Mouse (Mus musculus) thymus, adult 2 months (tissue): Measurements from ENCODE around the gene Tjp1. TPM values are rescaled to one million over a fixed set of nuclear protein-coding genes. Genes with fewer than 3 reads are reported as not detected.

Source experiments
- DNase-seq: peaks from one replicate; pipeline ENCODE4 v3.0.0; 2021
- H3K27ac ChIP-seq: fragments of 200-500 bp; 2 replicates; pipeline ENCODE4 v1.5.1; 2012; ENCODE audit warnings: low read length, control low read depth; ENCODE audit not compliant: control insufficient read depth, insufficient read depth
- H3K27me3 ChIP-seq: fragments of 200-500 bp; 2 replicates; pipeline ENCODE4 v1.6.1; 2012; ENCODE audit warnings: mild to moderate bottlenecking, low read length, moderate library complexity, mixed read lengths; ENCODE audit not compliant: control insufficient read depth, insufficient read depth
- H3K36me3 ChIP-seq: fragments of 200-500 bp; 2 replicates; pipeline ENCODE4 v1.6.1; 2012; ENCODE audit warnings: mild to moderate bottlenecking, low read length, moderate library complexity; ENCODE audit not compliant: control insufficient read depth, insufficient read depth
- H3K4me1 ChIP-seq: fragments of 200-500 bp; replicated peaks from 2 replicates; pipeline ENCODE4 v1.6.1; 2012; ENCODE audit warnings: low read length; ENCODE audit not compliant: control insufficient read depth, insufficient read depth
- H3K4me3 ChIP-seq: fragments of 200-500 bp; 2 replicates; pipeline ENCODE4 v1.5.1; 2012; ENCODE audit warnings: mild to moderate bottlenecking, low read length, control low read depth, moderate library complexity; ENCODE audit not compliant: control insufficient read depth, insufficient read depth
- CTCF ChIP-seq: fragments of 200-500 bp; IDR thresholded peaks from 2 replicates; pipeline ENCODE4 v1.5.1; 2012; ENCODE audit warnings: mild to moderate bottlenecking, control low read depth, low read length, moderate library complexity, borderline replicate concordance; ENCODE audit not compliant: control insufficient read depth, poor library complexity, insufficient read depth; ENCODE audit errors: extremely low read depth
- POLR2A ChIP-seq: fragments of 200-500 bp; IDR thresholded peaks from 2 replicates; pipeline ENCODE4 v1.6.1; 2012; ENCODE audit warnings: mild to moderate bottlenecking, low read length, control low read depth, moderate library complexity; ENCODE audit not compliant: control insufficient read depth, poor library complexity, insufficient read depth; ENCODE audit errors: extremely low read depth
- WGBS: fragments of 180-500 bp; shearing (Covaris S2); methylation state at CpG from one replicate; pipeline ENCODE4 v1.1.7; 2018; 5-methylcytosine and 5-hydroxymethylcytosine counted together
- polyA plus RNA-seq: library from polyadenylated mRNA; depleted of rRNA; stranded (reverse); fragments of >200 nt; gene quantifications from 2 replicates; pipeline ENCODE4 v1.2.3, GENCODE M21; 2012

The Tjp1 gene
- polyA plus RNA-seq, 1 experiment = 3.6 TPM

- Histone ChIP-seq H3K27me3 (no peaks in the 10 kb centered on the region), H3K4me1 (no peaks in the 10 kb centered on the region), H3K27ac (no peak overlapping the region), H3K36me3 (no peaks in the 10 kb centered on the region), H3K4me3 (no peak overlapping the region)
- TF ChIP-seq CTCF = no peak
- no peak for TF ChIP-seq POLR2A
- no peak for DNase-seq
- WGBS = 61% methylated on average over 8 of the region's 8 CpGs
Observed at GRCm38 (mm10) chr7:65430401-65430800, 97.2 kb downstream of the Tjp1 start.

- TF ChIP-seq POLR2A = no peak
- no peak for TF ChIP-seq CTCF
- 31% methylated on average over 8 of the region's 8 CpGs for WGBS
- H3K36me3 ChIP-seq = no peaks in the 10 kb centered on the region
- no peaks in the 10 kb centered on the region for H3K4me1 ChIP-seq
- H3K4me3 ChIP-seq = no peak overlapping the region
- no peak for DNase-seq
- H3K27me3 ChIP-seq = no peaks in the 10 kb centered on the region
- no peak overlapping the region for H3K27ac ChIP-seq
Observed at GRCm38 (mm10) chr7:65424519-65424918, 103.1 kb downstream of the Tjp1 start.

- no peak for DNase-seq
- no peaks in the 10 kb centered on the region for H3K27me3 ChIP-seq
- no peak overlapping the region for H3K4me3 ChIP-seq
- TF ChIP-seq POLR2A (no peak), CTCF (no peak)
- no peaks in the 10 kb centered on the region for H3K36me3 ChIP-seq
- H3K4me1 ChIP-seq = no peaks in the 10 kb centered on the region
- no peak overlapping the region for H3K27ac ChIP-seq
- WGBS = 94% methylated on average over 1 of the region's 1 CpGs
Observed at GRCm38 (mm10) chr7:65422456-65422855, 105.1 kb downstream of the Tjp1 start.

GRCm38 (mm10) chr7:65421451-65421850, 106.1 kb downstream of the Tjp1 start:
- 15% methylated on average over 10 of the region's 10 CpGs for WGBS
- Histone ChIP-seq H3K27ac (no peak overlapping the region), H3K27me3 (no peaks in the 10 kb centered on the region), H3K4me1 (no peaks in the 10 kb centered on the region), H3K4me3 (no peak overlapping the region), H3K36me3 (no peaks in the 10 kb centered on the region)
- no peak for DNase-seq
- TF ChIP-seq POLR2A (no peak), CTCF (no peak)

GRCm38 (mm10) chr7:65419926-65420325, 107.7 kb downstream of the Tjp1 start:
- WGBS = 58% methylated on average over 1 of the region's 1 CpGs
- TF ChIP-seq POLR2A = no peak
- no peak for TF ChIP-seq CTCF
- no peak for DNase-seq
- no peaks in the 10 kb centered on the region for H3K27me3 ChIP-seq
- H3K27ac ChIP-seq = no peak overlapping the region
- H3K4me3 ChIP-seq = no peak overlapping the region
- no peaks in the 10 kb centered on the region for H3K4me1 ChIP-seq
- H3K36me3 ChIP-seq = no peaks in the 10 kb centered on the region

- Histone ChIP-seq H3K27ac (no peak overlapping the region), H3K4me3 (no peak overlapping the region), H3K4me1 (no peaks in the 10 kb centered on the region), H3K36me3 (no peaks in the 10 kb centered on the region), H3K27me3 (no peaks in the 10 kb centered on the region)
- no peak for DNase-seq
- TF ChIP-seq POLR2A (no peak), CTCF (no peak)
- WGBS = 86% methylated on average over 3 of the region's 3 CpGs
Observed at GRCm38 (mm10) chr7:65419012-65419411, 108.6 kb downstream of the Tjp1 start.

GRCm38 (mm10) chr7:65418366-65418911, 109.1 kb downstream of the Tjp1 start:
- Histone ChIP-seq H3K4me3 (no peak overlapping the region), H3K27ac (no peak overlapping the region), H3K36me3 (no peaks in the 10 kb centered on the region), H3K27me3 (no peaks in the 10 kb centered on the region), H3K4me1 (no peaks in the 10 kb centered on the region)
- TF ChIP-seq CTCF (no peak), POLR2A (no peak)
- WGBS = 85% methylated on average over 10 of the region's 10 CpGs
- DNase-seq = no peak
